Comparison of ENCODE assay signal across 13 mouse cellular contexts in genomic region chr2:35566957-35567693, GRCm38 (mm10). TPM values are rescaled to one million over a fixed set of nuclear protein-coding genes. Genes with fewer than 3 reads are reported as not detected.
DNase-seq lines count a peak whose midpoint lies in the region; ATAC-seq lines count a peak whose summit lies in the region.
"Had no signal": no experiment of that assay in that cellular context is flagged by ENCODE, and none has a peak within 500 bp of the region (broad histone marks: within the 10 kb centered on the region; RNA-seq: fewer than 3 reads in every experiment).

No protein-coding gene starts in this region.

- intact Hi-C loops in heart, postnatal 14 days (cut with DNase I): no loop called here

- peak; percentile 75 for ATAC-seq in granulocyte monocyte progenitor cell, adult 5-6 weeks (replicated peaks; ENCODE audit: poor library complexity, severe bottlenecking)
- ATAC-seq: forebrain, postnatal 0 days had no signal

- DNase-seq in heart, adult 11 months: peak; percentile 96
- no peak for DNase-seq in heart, postnatal 14 days
- peak; percentile 14 for DNase-seq in thymus, postnatal 4 days
- DNase-seq in thymus, adult 18-20 months: no peak
- DNase-seq in adrenal gland, adult (ENCODE audit: inconsistent age in 2 of 2, low spot score in 1 of 2): no peak
- no peak for DNase-seq in layer of hippocampus, postnatal 25 days (ENCODE audit: extremely low spot score in 1 of 2, low spot score in 1 of 2)
- DNase-seq: adrenal gland, postnatal 25 days; forebrain, postnatal 0 days; gastrocnemius, postnatal 25 days; kidney, adult 9 months; kidney, postnatal 4 days; liver, embryonic 13.5 days had no signal

RNA-seq across cellular contexts. Expression of gene Dab2ip, which starts 9.1 kb away (rescaled TPM):
- 10 to 100 TPM; 51.1 to 55.8 TPM for total RNA-seq in heart, postnatal 14 days (2021)
- total RNA-seq in granulocyte monocyte progenitor cell, adult 5-6 weeks (2014; fragmentation: Nextera tagmentation): 3.6 and 8.0 TPM in 2 replicates
- total RNA-seq in granulocyte monocyte progenitor cell, adult 5-6 weeks (2017): 3.0 and 3.9 TPM in 2 replicates
- 100 to 1,000 TPM; 103 to 118 TPM for total RNA-seq in layer of hippocampus, postnatal 25 days (2021)

Comparison
In these comparisons a context has a peak if more than half of its experiments do, and no peak if none do; other contexts are left out.
1. DNase-seq: peak in heart, adult 11 months (single experiment) and thymus, postnatal 4 days (single experiment); none in heart, postnatal 14 days (0 of 2), thymus, adult 18-20 months (0 of 2), adrenal gland, adult (0 of 2) and layer of hippocampus, postnatal 25 days (0 of 2).
2. RNA of gene Dab2ip, which starts 9.1 kb away (total RNA-seq): 103 to 118 TPM in layer of hippocampus, postnatal 25 days and 51.1 to 55.8 TPM in heart, postnatal 14 days; 3.0 to 8.0 TPM in granulocyte monocyte progenitor cell, adult 5-6 weeks; every median in the first group is over 4 times any median in the second.